Mouse (Mus musculus) megakaryocyte, embryonic 14.5 days (primary cell): ENCODE data around the gene Tomm34.

Experiments used
- FLI1 ChIP-seq: IDR thresholded peaks from 2 replicates; pipeline ENCODE4 v1.6.1; 2012; ENCODE audit warnings: low read length, inconsistent platforms, mixed read lengths
- GATA1 ChIP-seq: IDR thresholded peaks from 3 replicates; pipeline ENCODE4 v1.6.1; 2012; ENCODE audit warnings: mixed read lengths, low read length, inconsistent platforms, borderline replicate concordance

DNA sequence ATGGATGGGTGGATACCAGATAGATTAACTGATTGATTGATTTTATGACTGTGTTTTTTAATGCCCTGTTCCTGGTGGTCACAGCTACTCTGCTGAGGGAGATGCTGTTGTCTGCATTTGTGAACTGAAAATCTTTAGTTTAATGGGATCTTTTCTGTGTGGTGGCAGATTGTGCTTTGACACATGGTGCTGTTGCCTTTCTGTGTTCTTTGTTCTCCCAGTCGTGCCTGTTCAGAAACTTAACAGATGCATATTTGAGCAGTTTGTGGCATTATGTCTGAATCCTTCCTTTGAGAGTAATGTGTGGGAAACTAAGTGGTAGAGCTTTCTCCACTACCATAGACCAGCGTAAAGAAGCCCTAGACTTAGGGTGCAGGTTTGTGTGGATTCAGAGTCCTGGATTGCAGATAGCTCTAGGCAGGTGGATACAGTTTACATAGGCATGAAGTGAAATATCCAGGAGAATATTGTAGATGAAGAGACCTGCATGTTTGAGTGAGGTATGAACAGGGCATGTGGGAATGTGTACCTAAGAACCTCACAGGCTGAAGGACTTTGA is 62.9 kb downstream of the Tomm34 start:
- TF ChIP-seq GATA1 (no peak), FLI1 (no peak)
